Mouse (Mus musculus) heart, embryonic 11.5 days (tissue): Measurements from ENCODE around the gene Mthfd2. TPM values are rescaled to one million over a fixed set of nuclear protein-coding genes. Genes with fewer than 3 reads are reported as not detected.

ENCODE experiments used
- ATAC-seq: fragments of 200-750 bp; cut with Nextera tagmentation; replicated peaks from 2 replicates; pipeline ENCODE4 v1.8.0; 2017; ENCODE audit warnings: moderate library complexity; ENCODE audit not compliant: insufficient number of reproducible peaks, low FRiP score, low TSS enrichment
- H3K27ac ChIP-seq: fragments of 300-500 bp; sonication (generic); 2 replicates; pipeline ENCODE4 v1.5.1; 2014; ENCODE audit warnings: mild to moderate bottlenecking, low read depth, low read length
- H3K27me3 ChIP-seq: fragments of 300-500 bp; sonication (generic); 2 replicates; pipeline ENCODE4 v1.6.1; 2014; ENCODE audit warnings: mild to moderate bottlenecking, low read length, mixed read lengths; ENCODE audit not compliant: control insufficient read depth, insufficient read depth
- H3K36me3 ChIP-seq: fragments of 300-500 bp; sonication (generic); 2 replicates; pipeline ENCODE4 v1.6.1; 2014; ENCODE audit warnings: mild to moderate bottlenecking, low read length, moderate library complexity, mixed read lengths; ENCODE audit not compliant: control insufficient read depth, insufficient read depth
- H3K4me1 ChIP-seq: fragments of 300-500 bp; sonication (generic); 2 replicates; pipeline ENCODE4 v1.6.1; 2014; ENCODE audit warnings: low read length; ENCODE audit not compliant: control insufficient read depth, insufficient read depth
- H3K4me2 ChIP-seq: fragments of 300-500 bp; sonication (generic); 2 replicates; pipeline ENCODE4 v1.6.1; 2014; ENCODE audit warnings: mild to moderate bottlenecking, moderate library complexity
- H3K4me3 ChIP-seq: fragments of 300-500 bp; sonication (generic); 2 replicates; pipeline ENCODE4 v1.5.1; 2014; ENCODE audit warnings: low read depth, low read length
- H3K9ac ChIP-seq: fragments of 300-500 bp; sonication (generic); 2 replicates; pipeline ENCODE4 v1.6.1; 2014; ENCODE audit warnings: mild to moderate bottlenecking, low read depth, low read length, moderate library complexity
- H3K9me3 ChIP-seq: fragments of 300-500 bp; sonication (generic); replicated peaks from 2 replicates; pipeline ENCODE4 v1.6.1; 2016; ENCODE audit warnings: low read length; ENCODE audit not compliant: control insufficient read depth
- WGBS: fragments of 180-500 bp; shearing (Covaris S2); extraction: QIAGEN DNeasy Blood & Tissue Kit; methylation state at CpG from one replicate; pipeline ENCODE4 v1.1.7; 2014; ENCODE audit not compliant: insufficient replicate concordance; 5-methylcytosine and 5-hydroxymethylcytosine counted together
- polyA plus RNA-seq: library from polyadenylated mRNA; unstranded; fragments of >200 nt; fragmentation: Nextera tagmentation; extraction: Ambion mirVana; gene quantifications from 2 replicates; pipeline ENCODE4 v1.2.1, GENCODE M21; 2014

The Mthfd2 gene
- 44.5 and 45.4 TPM in 2 replicates for polyA plus RNA-seq

DNA sequence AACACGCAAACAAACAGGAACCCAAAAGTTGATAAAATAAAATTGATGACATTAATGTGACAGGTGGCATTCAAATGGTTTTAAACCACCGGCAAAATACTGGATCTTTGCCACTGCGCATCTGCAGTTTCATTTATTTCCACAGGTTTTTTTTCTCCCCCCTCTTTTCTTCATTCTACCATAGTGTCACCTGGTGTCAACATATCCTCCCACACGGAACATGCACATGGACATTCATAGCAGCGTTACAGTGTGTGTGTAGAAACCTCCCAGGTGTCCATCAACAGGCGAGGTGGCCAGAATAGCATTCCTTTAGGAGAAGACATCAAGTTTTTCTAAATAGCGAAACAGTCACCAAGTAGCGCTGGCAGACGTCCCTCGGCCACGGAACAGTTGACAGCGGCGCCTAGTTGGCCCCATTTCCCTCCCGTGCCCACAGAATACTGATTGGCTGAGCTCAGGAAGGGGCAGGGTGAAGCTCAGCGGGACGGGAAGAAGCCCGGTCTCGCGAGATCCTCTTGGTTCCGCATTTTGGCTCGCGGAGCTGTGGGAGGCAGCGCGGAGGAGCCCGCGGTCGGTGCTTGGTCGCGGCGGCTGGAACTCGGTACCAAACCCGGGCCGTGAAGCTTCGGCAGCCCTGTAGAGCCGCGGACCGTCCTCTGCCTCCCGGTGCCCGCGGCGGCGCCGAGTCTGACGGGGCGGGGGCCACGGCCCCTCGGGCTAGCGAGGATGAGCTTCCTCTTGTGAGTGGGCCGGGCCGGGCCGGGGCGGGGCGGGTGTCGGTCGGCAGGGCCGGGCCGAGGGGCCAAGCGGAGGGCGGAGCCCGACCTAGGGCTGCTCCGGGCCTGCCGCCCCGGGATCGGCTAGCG is at the start of gene Mthfd2, which contains the start of gene Mob1a:
Gene Mthfd2 (minus strand): TSS at position 384 of the 869 bp plus-strand sequence.
Gene Mob1a (plus strand): TSS at position 492 of the 869 bp plus-strand sequence.
- no peaks in the 10 kb centered on the region for H3K9me3 ChIP-seq
- ATAC-seq = peak; percentile 97

DNA sequence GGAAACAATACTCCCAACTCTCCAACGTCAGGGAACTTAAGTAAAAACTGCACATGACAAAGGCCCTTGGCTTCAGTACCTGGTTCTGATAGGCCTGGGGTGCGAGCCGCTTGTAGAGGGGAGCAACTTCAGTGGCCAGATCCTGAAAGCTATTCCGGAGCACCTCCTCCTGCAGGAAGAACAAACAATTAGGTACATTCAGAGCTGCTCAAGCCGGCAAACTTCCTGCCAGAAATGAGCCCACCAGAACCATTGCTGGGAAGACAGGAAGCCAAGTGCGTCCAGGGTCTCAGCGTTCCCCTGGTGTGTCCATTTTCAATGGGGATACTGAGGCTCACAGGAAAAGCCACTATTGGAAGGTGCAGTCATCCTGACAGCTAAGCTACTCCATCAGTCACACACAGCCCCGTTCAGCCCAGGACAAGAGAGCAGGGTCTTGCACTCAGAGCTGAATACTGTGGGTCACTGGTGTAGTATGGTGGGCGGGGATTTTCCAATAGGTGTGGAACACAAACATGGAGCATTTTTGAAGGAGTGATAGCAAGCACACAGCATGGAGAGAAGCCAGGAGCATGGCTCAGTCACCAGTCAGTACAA is 48.1 kb upstream of the Mthfd2 start:
- Histone ChIP-seq H3K4me2 (no peak overlapping the region), H3K9ac (no peak overlapping the region), H3K27me3 (no peaks in the 10 kb centered on the region), H3K4me1 (no peaks in the 10 kb centered on the region), H3K27ac (no peak overlapping the region), H3K36me3 (peaks cover 63% of the 10 kb centered on the region), H3K4me3 (no peak overlapping the region), H3K9me3 (no peaks in the 10 kb centered on the region)
- no peak for ATAC-seq
- WGBS = 77% methylated on average over 9 of the region's 9 CpGs

More for the DNA sequence above, at the start of gene Mthfd2, which contains the start of gene Mob1a:
- H3K36me3 ChIP-seq = peaks cover 6% of the 10 kb centered on the region; the same call in 1 of the 2 replicates
- H3K9ac ChIP-seq = peak within 1 kb of the TSS; percentile 86
- 1% methylated on average over 64 of the region's 65 CpGs for WGBS
- peak within 1 kb of the TSS; percentile 79 for H3K4me2 ChIP-seq
- H3K27me3 ChIP-seq = no peaks in the 10 kb centered on the region
- 0 out of 2 replicates have a peak, but pooled peaks cover 5% of the 10 kb centered on the region for H3K4me1 ChIP-seq
- peak within 1 kb of the TSS; percentile 76 for H3K4me3 ChIP-seq
- H3K27ac ChIP-seq = peak within 1 kb of the TSS; percentile 87

DNA sequence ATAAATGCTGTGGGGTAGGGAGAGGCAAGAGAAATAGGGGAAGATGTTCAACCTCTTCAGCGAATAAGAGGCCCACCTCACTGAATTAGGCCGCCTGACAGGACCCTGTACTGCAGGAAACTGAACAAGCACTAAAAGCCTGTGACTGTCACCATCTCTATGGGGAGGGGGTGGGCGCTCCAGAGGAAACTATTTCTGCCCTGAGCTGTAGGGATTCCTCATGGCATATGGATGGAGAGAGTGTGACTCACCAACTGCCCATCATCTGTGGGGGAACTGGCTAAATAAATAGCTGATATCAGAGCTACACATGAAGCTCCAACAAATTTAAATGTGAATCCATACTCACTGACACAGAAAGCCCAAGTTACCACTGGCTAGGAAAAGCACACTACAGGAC is 45.6 kb upstream of the Mthfd2 start:
- ATAC-seq = no peak
- H3K4me2 ChIP-seq = no peak overlapping the region
- 84% methylated on average over 3 of the region's 3 CpGs for WGBS

DNA sequence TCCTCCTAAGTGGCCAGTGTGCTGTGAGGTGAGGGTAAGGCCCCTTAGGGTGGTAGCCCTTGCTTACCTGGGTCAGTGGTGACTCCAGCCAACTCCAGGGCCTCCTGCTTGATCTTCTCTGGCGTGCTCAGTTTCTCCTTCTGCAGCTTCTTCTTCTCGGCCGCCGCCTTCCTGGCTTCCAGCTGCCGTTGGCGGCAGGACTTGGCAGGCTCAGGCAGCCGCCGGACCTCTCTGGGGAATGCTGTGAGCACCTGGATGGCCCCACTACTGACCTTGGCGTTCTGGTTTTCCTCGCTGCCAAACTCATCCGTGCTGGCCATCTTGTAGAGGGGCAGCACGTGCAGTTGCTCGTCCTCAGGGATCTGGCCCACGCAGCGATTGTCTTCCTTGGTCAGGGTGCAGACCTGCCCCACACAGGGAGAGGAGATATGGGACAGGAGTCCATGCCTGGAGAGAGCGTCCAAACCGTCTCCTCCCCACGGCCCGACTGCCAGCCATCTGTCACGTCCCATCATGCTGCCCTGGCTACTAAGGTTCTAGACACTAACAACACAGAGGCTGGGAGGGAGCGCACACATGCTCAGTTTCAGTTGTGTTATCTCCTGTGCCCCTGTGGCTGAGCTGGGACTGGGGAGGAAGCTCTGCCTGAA is 44.7 kb upstream of the Mthfd2 start:
- H3K9ac ChIP-seq = no peak overlapping the region
- no peak for ATAC-seq
- no peaks in the 10 kb centered on the region for H3K4me1 ChIP-seq
- no peak overlapping the region for H3K4me3 ChIP-seq
- 89% methylated on average over 21 of the region's 21 CpGs for WGBS
- H3K4me2 ChIP-seq = no peak overlapping the region
- H3K27me3 ChIP-seq = no peaks in the 10 kb centered on the region
- H3K9me3 ChIP-seq = no peaks in the 10 kb centered on the region
- H3K36me3 ChIP-seq = peaks cover 63% of the 10 kb centered on the region
- no peak overlapping the region for H3K27ac ChIP-seq

More for the DNA sequence above, 45.6 kb upstream of the Mthfd2 start:
- H3K9me3 ChIP-seq = no peaks in the 10 kb centered on the region
- no peaks in the 10 kb centered on the region for H3K4me1 ChIP-seq
- no peak overlapping the region for H3K4me3 ChIP-seq
- no peak overlapping the region for H3K27ac ChIP-seq
- no peak overlapping the region for H3K9ac ChIP-seq
- H3K27me3 ChIP-seq = no peaks in the 10 kb centered on the region
- peaks cover 68% of the 10 kb centered on the region for H3K36me3 ChIP-seq

GRCm38 (mm10) chr6:83363075-83363474 is 37.4 kb upstream of the Mthfd2 start:
- Histone ChIP-seq H3K4me3 (no peak overlapping the region), H3K4me1 (no peaks in the 10 kb centered on the region), H3K9ac (no peak overlapping the region), H3K27me3 (no peaks in the 10 kb centered on the region), H3K4me2 (no peak overlapping the region), H3K36me3 (peaks cover 13% of the 10 kb centered on the region), H3K9me3 (no peaks in the 10 kb centered on the region), H3K27ac (no peak overlapping the region)
- ATAC-seq = no peak
- WGBS = 87% methylated on average over 12 of the region's 12 CpGs

- no peak overlapping the region for H3K9ac ChIP-seq
- no peak overlapping the region for H3K4me3 ChIP-seq
- peaks cover 2% of the 10 kb centered on the region; the same call in 1 of the 2 replicates for H3K4me1 ChIP-seq
- no peaks in the 10 kb centered on the region for H3K27me3 ChIP-seq
- H3K9me3 ChIP-seq = no peaks in the 10 kb centered on the region
- WGBS = 71% methylated on average over 11 of the region's 11 CpGs
- H3K36me3 ChIP-seq = peaks cover 6% of the 10 kb centered on the region
- ATAC-seq = no peak
- no peak overlapping the region for H3K4me2 ChIP-seq
- no peak overlapping the region for H3K27ac ChIP-seq
Measured at GRCm38 (mm10) chr6:83361523-83362248, 36.0 kb upstream of the Mthfd2 start.

DNA sequence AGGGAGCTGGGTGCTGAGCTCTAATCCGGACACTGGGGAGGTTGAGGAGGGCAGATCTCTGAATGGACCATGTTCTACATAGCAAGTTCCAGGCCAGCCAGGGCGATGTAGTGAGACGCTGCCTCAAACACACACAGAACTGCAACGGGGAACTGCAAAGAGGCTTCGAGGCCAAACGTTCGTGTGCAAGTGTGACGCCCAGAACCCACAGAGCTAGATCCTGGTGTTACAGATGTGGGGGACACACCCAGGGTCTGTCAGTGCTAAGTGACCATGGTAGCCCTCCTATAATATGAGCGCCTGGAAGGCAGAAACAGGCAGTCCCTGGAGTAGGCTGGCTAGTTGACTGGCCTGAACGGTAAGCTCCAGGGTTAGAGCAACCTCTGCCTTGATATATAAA is 31.7 kb upstream of the Mthfd2 start:
- ATAC-seq = no peak
- WGBS = 92% methylated on average over 10 of the region's 10 CpGs
- H3K9me3 ChIP-seq = no peaks in the 10 kb centered on the region
- no peak overlapping the region for H3K9ac ChIP-seq
- no peak overlapping the region for H3K27ac ChIP-seq
- peaks cover 14% of the 10 kb centered on the region for H3K36me3 ChIP-seq
- no peak overlapping the region for H3K4me2 ChIP-seq
- peaks cover 6% of the 10 kb centered on the region; the same call in 1 of the 2 replicates for H3K4me1 ChIP-seq
- no peak overlapping the region for H3K4me3 ChIP-seq
- H3K27me3 ChIP-seq = no peaks in the 10 kb centered on the region
